Mouse (Mus musculus) gastrocnemius, postnatal 4 days (tissue): ENCODE data around the gene Rap1b. TPM values are rescaled to one million over a fixed set of nuclear protein-coding genes. Genes with fewer than 3 reads are reported as not detected.

Source experiments
- DNase-seq, 2 experiments: peaks; one replicate each; pipeline ENCODE4 v3.0.0; 2021 to 2022; ENCODE audit warnings: low spot score in 2 of 2, mixed read lengths in 2 of 2
- total RNA-seq, 2 experiments: library from RNA; stranded (reverse); gene quantifications; 2 replicates each; pipeline ENCODE4 v1.2.3; 2021

Gene Rap1b
- total RNA-seq, 2 experiments from 2014 or later, result 69.7 to 77.3 TPM

GRCm38 (mm10) chr10:117860361-117860760 lies 14.5 kb upstream of the Rap1b start:
- no peak for DNase-seq

DNA sequence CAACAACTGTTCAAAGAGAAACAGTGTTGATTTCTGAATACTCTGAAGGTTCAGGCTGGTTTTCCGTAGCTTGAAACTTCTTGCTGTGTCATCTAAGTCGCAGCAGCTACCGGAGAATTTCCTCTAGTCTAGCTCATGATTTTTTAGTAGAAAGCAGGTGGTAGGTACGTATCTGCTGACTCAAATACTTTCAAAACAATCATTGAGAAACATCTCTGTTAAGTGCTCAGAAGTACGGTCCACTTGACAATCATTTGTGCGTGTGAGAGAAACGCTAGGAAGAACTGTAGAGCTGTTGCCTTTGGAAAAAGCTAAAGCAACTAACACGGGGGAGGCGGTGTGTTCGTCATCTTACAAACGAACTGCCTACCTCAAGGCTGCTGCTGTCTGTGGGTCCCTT lies 14.0 kb upstream of the Rap1b start:
- DNase-seq, result no peak

- DNase-seq, result no peak
These were observed 12.4 kb upstream of the Rap1b start for GRCm38 (mm10) chr10:117858241-117858640.

DNA sequence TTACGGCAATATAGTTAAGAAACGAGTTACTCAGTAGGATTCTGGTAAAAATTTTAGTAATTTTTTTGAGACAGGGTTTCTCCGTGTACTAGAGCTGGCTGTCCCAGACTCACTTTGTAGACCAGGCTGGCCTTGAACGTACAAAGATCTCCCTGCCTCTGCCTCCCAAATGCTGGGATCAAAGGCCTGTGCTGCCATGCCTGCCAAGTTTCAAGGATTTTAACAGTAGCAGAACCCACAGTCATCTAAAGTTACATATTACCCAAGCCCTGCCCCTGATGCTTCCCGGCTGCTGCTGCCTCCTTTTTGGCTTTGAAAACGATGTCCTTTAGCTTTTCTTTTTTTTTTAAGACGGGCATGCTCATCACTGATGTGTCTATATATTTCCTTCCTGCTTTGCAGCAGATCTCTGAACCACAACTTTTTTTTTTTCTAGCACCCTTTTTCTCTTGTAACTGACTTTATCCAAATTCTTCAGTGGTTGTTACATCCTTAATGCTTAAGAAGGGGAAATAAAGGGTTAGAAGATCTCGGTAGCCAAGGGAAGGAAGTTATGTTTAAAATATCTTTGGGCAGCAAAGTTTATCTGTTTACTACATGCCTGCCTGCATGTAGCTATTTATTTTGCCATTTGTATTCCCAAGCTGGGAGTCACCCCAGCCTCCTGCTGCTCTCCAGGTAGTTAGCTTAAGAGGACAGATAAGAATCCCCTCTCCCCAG lies 10.3 kb upstream of the Rap1b start:
- no peak for DNase-seq

DNA sequence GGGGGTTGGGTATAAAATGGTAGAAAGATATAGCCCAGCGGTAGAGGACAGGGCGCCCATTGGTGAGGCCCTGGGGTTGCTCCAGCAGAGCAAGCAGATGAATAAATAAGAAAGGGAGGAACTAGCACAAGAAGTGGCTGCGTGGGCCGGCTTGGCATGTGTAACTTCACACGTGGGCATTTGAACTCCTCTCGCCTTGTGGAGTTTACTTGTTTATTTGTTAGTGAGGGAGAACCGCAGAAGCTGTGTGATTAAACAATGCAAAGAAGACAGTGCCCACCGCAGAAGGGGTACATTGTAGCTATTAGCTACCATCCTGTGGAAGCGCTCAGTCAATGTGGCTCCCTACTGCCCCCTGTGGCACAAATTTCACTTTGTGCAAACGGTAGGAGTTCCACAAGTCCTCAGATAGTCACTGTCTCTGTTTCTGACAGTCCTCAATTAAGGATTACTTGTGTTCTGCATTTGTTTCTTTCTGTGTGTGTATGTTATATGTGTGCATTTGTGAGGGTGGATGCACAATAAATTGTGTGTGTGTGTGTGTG lies 6.9 kb upstream of the Rap1b start:
- no peak for DNase-seq

DNA sequence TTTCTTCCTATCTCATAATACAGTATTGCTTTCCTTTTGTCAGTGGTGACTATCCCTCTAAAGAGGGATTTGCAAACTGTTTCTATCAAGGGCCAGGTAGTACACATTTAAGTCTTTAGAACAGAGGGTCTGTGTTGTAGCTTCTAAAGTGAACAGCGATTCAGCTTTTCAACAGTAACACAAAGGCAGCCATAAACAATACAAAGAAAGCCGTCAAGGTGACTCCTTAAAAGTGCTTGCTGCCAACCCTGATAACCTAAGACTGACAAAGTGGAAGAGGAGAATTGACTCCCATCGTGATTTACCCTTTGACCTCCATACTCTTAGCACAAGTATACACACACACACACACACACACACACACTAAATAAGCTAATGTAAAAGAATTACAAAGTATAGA lies 3.1 kb upstream of the Rap1b start:
- DNase-seq, result no peak

GRCm38 (mm10) chr10:117846796-117847195 lies 961 bp upstream of the Rap1b start:
- DNase-seq, result no peak

GRCm38 (mm10) chr10:117846260-117846632 lies 411 bp upstream of the Rap1b start:
- no peak for DNase-seq

DNA sequence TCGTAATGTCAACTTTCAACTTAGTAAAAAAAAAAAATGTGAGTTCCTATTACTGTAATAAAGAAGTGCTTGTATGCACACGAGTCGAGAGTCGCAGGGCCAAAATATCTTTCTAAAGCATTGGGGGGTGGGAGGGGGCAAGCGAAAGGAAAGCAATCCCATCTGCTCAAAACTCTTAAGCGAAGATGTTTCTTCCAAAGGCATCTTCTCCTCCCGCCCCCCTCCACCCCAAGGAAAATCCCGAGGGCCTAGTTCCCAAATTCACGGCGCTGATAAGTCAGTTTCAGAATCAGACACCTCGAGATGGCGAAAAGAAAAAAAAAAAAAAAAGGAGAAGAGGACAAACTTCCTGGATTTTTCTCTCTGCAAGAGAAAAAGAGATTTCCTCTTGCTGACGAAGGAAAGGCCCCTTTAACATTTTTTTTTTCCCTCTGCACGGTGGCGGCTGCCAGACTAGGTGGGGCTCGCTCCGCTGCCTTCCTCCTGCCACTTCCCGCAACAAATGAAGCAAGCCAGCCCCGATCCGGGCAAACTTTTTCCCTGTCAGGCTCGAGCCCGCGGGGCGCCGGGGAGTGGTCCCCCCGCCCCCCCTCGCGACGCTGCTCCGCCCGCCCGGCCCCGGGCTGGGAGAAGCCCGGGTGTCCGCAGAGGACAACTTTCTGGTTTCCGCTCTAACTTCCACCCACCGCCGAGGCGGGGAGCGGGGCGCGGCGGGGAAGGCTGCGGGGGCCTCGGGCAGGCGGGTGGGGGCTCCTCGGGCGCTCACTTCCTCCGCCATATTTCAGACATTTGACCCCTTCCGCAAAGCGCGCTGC lies 846 bp downstream of the Rap1b start:
- peak; percentile 62 to 78 for DNase-seq

GRCm38 (mm10) chr10:117844279-117844678 lies 1.6 kb downstream of the Rap1b start:
- DNase-seq, result no peak

GRCm38 (mm10) chr10:117843690-117844089 lies 2.1 kb downstream of the Rap1b start:
- no peak for DNase-seq

DNA sequence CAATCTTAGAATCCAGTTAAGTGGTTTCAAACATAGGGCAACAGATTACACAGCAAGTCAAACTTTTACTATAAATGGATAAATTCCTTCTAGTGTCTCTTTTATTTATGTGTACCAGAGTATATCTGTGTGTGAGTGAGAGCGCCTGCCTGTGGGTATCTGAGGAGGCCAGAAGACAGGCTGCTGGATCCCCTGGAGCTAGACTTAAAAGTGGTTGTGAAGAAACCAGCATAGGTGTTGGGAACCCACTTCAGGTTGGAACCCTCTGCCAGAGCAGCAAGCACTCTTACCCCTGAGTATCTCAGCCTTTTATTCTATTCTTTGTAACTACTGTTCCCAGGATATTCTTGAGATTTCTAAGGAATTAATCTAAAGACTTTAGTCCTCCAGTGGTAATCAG lies 4.1 kb downstream of the Rap1b start:
- DNase-seq, result no peak

GRCm38 (mm10) chr10:117840431-117840995 lies 5.3 kb downstream of the Rap1b start:
- DNase-seq, result no peak

DNA sequence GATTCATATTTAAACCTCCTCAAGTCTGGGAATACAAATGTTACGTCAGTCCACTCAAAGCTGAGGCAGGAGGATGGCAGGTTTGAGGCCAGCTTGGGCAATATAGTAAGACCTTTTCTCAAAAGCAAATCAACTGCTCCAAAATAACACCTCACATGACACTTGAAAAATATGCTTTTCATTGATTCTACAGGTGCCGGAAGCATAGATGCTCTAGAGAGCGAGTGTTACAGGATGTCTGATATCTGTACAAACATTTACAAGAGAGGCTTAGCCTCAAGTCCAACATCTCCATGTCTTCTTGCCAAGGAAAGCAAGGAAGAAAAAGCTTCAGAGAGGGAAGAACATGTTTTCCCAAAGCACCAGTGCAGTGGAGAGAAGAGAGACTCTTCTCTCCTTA lies 6.1 kb downstream of the Rap1b start:
- no peak for DNase-seq

GRCm38 (mm10) chr10:117838924-117839323 lies 6.9 kb downstream of the Rap1b start:
- no peak for DNase-seq

DNA sequence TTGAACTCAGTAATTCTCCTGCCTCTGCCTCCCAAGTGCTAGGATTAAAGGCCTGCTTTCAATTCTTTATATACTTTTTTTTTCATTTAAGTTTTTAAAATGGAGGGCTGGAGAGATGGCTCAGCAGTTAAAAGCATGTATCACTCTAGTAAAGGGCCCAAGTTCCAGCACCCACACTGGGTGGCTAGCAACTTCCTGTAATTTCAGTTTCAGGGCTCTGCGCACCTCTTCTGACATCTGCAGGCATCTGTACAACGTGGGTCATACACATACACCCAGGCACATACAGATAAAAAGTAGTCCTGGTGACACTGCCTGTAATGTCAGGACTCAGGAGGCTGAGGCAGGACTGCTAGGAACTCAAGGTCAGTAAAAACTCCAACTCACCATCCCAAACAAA lies 9.5 kb downstream of the Rap1b start:
- DNase-seq, result no peak

GRCm38 (mm10) chr10:117835453-117835852 lies 10.4 kb downstream of the Rap1b start:
- no peak for DNase-seq

DNA sequence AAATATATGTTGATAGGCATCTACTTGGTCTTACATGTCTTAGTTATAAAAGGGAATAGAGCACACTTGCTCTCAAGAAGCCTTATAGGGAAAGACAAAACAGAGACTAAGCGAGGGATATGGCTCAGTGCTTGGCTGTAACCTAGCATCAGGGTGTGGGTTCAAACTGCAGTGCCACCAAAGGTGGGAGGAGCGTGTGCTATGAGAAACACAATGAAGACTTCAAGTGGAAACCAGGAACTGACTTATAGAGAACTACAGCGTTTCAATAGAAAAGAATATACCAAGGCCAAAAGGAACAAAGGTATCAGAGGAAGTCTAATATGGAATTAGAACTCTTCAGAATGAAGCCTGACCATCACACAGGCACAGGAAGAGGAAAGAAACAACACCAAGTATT lies 15.0 kb downstream of the Rap1b start:
- DNase-seq, result no peak

DNA sequence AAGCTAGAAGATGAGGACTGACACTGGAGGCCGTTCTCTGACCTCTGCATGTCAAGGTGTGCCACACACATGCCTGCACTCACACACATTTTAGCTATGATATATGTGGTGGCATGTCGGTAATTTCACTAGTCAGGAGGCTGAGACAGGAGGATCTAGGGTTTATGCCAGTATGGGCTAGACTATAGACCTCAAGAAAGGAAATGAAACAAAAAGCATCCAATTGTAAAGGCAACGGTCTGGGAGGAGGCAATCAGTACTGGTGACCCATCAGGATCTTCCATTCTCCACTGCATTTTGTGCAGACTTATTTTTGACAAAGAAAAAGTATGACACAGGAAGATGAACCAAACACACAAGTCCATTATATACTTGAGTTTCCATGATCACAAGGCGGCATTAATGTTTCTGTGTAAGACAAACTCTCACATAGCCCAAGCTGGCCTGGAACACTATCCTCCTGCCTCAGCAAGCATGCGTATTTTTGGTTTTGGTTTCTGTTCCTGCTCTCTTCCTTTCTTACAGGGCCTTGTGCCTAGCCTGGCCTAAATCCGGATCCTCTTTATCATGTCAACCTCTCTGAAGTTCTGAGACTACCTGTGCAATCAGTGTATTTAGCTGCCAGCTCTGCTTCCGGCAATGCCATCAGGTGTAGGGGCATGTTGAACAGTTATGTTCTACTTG lies 16.2 kb downstream of the Rap1b start:
- no peak for DNase-seq

GRCm38 (mm10) chr10:117829022-117829421 lies 16.8 kb downstream of the Rap1b start:
- no peak for DNase-seq

- DNase-seq, result no peak
These were observed 17.3 kb downstream of the Rap1b start for GRCm38 (mm10) chr10:117828536-117828935.

GRCm38 (mm10) chr10:117824647-117825046 lies 21.2 kb downstream of the Rap1b start:
- no peak for DNase-seq
